Mouse (Mus musculus) embryonic fibroblast, embryonic 13.5 days (primary cell): Measurements from ENCODE around the gene Olig1.

Source experiments
- CTCF ChIP-seq: IDR thresholded peaks from 2 replicates; pipeline ENCODE4 v1.5.1; 2011; ENCODE audit warnings: mild to moderate bottlenecking, control low read depth, low read length, moderate library complexity, borderline replicate concordance; ENCODE audit not compliant: insufficient read depth
- POLR2A ChIP-seq: IDR thresholded peaks from 2 replicates; pipeline ENCODE4 v1.6.1; 2011; ENCODE audit warnings: low read depth, mild to moderate bottlenecking, control low read depth, low read length, moderate library complexity

- no peak for TF ChIP-seq POLR2A
- no peak for TF ChIP-seq CTCF
Observed at GRCm38 (mm10) chr16:91222171-91222642, 47.4 kb upstream of the Olig1 start.
